Mouse (Mus musculus) CH12.LX (cell line): ENCODE results near the gene Hltf.
"Not testable (repeated sequence)": the region's sequence is repeated elsewhere in the genome, so short reads cannot be mapped to it uniquely, and the experiment has no call there.

Experiments used
- CTCF ChIP-seq, 2 experiments: IDR thresholded peaks in 1 of 2; conservative IDR thresholded peaks in 1 of 2; 2 replicates each; pipeline ENCODE4 v1.5.1; 2011 to 2012; ENCODE audit warnings: low read depth in 2 of 2, low read length in 2 of 2, improper control_type of control experiment in 1 of 2, inconsistent platforms in 1 of 2, mild to moderate bottlenecking in 1 of 2, moderate library complexity in 1 of 2
- GABPA ChIP-seq: IDR thresholded peaks from 2 replicates; pipeline ENCODE4 v1.6.1; 2012; ENCODE audit warnings: low read depth, low read length, improper control_type of control experiment, inconsistent platforms; ENCODE audit not compliant: insufficient replicate concordance
- KAT2A ChIP-seq: IDR thresholded peaks from 2 replicates; pipeline ENCODE4 v1.6.1; 2012; ENCODE audit warnings: low read length, improper control_type of control experiment, inconsistent platforms; ENCODE audit not compliant: insufficient replicate concordance
- POLR2A ChIP-seq: IDR thresholded peaks from 2 replicates; pipeline ENCODE4 v1.6.1; 2011; ENCODE audit warnings: low read depth, mild to moderate bottlenecking, improper control_type of control experiment, low read length
- ZC3H11A ChIP-seq: IDR thresholded peaks from 2 replicates; pipeline ENCODE4 v1.6.1; 2012; ENCODE audit warnings: low read depth, mild to moderate bottlenecking, inconsistent platforms, low read length, improper control_type of control experiment

DNA sequence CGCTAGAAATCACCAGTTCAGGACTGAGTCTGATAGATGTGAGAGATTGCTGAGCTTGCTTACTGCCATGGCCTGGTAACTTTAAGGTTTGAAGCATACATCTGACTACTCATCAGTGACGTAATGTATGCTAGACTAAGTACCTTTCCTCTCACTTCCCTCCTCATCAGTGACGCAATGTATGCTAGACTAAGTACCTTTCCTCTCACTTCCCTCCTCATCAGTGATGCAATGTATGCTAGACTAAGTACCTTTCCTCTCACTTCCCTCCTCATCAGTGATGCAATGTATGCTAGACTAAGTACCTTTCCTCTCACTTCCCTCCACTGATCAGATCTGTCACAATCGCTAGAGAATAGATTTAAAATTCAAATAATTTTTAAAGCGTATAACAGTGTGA lies 64.0 kb downstream of the Hltf start:
- TF ChIP-seq POLR2A; KAT2A; GABPA; ZC3H11A; CTCF (conservative IDR thresholded peaks at IDR 0.05 in 1 of 2, IDR thresholded peaks at IDR 0.05 in 1 of 2; ENCODE audit: low read depth in 2 of 2, low read length in 2 of 2): not testable (repeated sequence)
